Comparison of ENCODE assay signal across 13 mouse cellular contexts in genomic region chr19:16439834-16440233, GRCm38 (mm10). TPM values are rescaled to one million over a fixed set of nuclear protein-coding genes. Genes with fewer than 3 reads are reported as not detected.
DNase-seq lines count a peak whose midpoint lies in the region; ATAC-seq and TF ChIP-seq lines count a peak whose summit lies in the region.
"Had no signal": no experiment of that assay in that cellular context is flagged by ENCODE, and none has a peak within 500 bp of the region (broad histone marks: within the 10 kb centered on the region; RNA-seq: fewer than 3 reads in every experiment).

No protein-coding gene starts in this region.

- peaks cover 9% of the 10 kb centered on the region; the same call in 1 of the 2 replicates for H3K4me1 ChIP-seq in kidney, adult 2 months (ENCODE audit: control insufficient read depth, insufficient read depth, low read length)
- peaks cover 41% of the 10 kb centered on the region for H3K4me1 ChIP-seq in midbrain, embryonic 10.5 days
- peaks cover 19% of the 10 kb centered on the region for H3K4me1 ChIP-seq in midbrain, embryonic 16.5 days (ENCODE audit: control insufficient read depth, insufficient read depth, low read length)
- H3K4me1 ChIP-seq in testis, adult 2 months (ENCODE audit: control insufficient read depth, insufficient read depth, low read length): peaks cover 24% of the 10 kb centered on the region

- no peak overlapping the region for H3K4me2 ChIP-seq in midbrain, embryonic 16.5 days (ENCODE audit: low read length)
- H3K4me2 ChIP-seq: liver, embryonic 15.5 days had no signal

- TF ChIP-seq CTCF in kidney, adult 2 months (conservative IDR thresholded peaks at IDR 0.05; ENCODE audit: insufficient read depth, insufficient read length, low read depth, low read length): no peak
- TF ChIP-seq CTCF in testis, adult 2 months (IDR thresholded peaks at IDR 0.05; ENCODE audit: control insufficient read depth, insufficient read depth, insufficient replicate concordance, low read depth, low read length): no peak

- H3K27me3 ChIP-seq in kidney, adult 2 months (replicated peaks; ENCODE audit: control insufficient read depth, insufficient read depth, low read length): no peaks in the 10 kb centered on the region
- H3K27me3 ChIP-seq in midbrain, embryonic 10.5 days (ENCODE audit: low read depth, poor library complexity, severe bottlenecking): peaks cover 53% of the 10 kb centered on the region
- peaks cover 28% of the 10 kb centered on the region for H3K27me3 ChIP-seq in midbrain, embryonic 16.5 days (ENCODE audit: control insufficient read depth, insufficient read depth, low read depth, low read length)
- no peaks in the 10 kb centered on the region for H3K27me3 ChIP-seq in testis, adult 2 months (ENCODE audit: control insufficient read depth, insufficient read depth, low read length)
- H3K27me3 ChIP-seq: Patski had no signal

- no peak for ATAC-seq in midbrain, embryonic 16.5 days

- H3K4me3 ChIP-seq in kidney, adult 2 months (ENCODE audit: insufficient read depth, low read depth, low read length): no peak overlapping the region
- no peak overlapping the region for H3K4me3 ChIP-seq in midbrain, embryonic 10.5 days
- H3K4me3 ChIP-seq in midbrain, embryonic 16.5 days (ENCODE audit: low read depth, low read length): no peak overlapping the region
- peak overlapping the region; percentile 37 for H3K4me3 ChIP-seq in testis, adult 2 months (ENCODE audit: control insufficient read depth, low read depth, low read length)
- H3K4me3 ChIP-seq: erythroblast, embryonic 14.5 days; liver, embryonic 15.5 days had no signal

- peak; percentile 25 for DNase-seq in embryo, embryonic 9.5 days (ENCODE audit: extremely low spot score)
- no peak for DNase-seq in embryo, embryonic 10 days (ENCODE audit: low spot score)
- DNase-seq in kidney, adult 2 months: no peak
- no peak for DNase-seq in kidney, adult 11 months
- no peak for DNase-seq in midbrain, embryonic 10.5 days (ENCODE audit: low spot score)
- DNase-seq in urinary bladder, postnatal 36 days (ENCODE audit: low spot score in 2 of 2): no peak
- DNase-seq: cerebellum, adult 18-20 months; layer of hippocampus, adult 9-11 months had no signal

- TF ChIP-seq POLR2A in kidney, adult 2 months (IDR thresholded peaks at IDR 0.05; ENCODE audit: low read depth, low read length): no peak
- TF ChIP-seq POLR2A in testis, adult 2 months (IDR thresholded peaks at IDR 0.05; ENCODE audit: control insufficient read depth, low read depth, low read length): no peak

- H3K36me3 ChIP-seq in kidney, adult 2 months (ENCODE audit: control insufficient read depth, insufficient read depth, low read length): no peaks in the 10 kb centered on the region
- no peaks in the 10 kb centered on the region for H3K36me3 ChIP-seq in midbrain, embryonic 10.5 days
- no peaks in the 10 kb centered on the region for H3K36me3 ChIP-seq in midbrain, embryonic 16.5 days (ENCODE audit: control insufficient read depth, insufficient read depth, low read length)
- H3K36me3 ChIP-seq in testis, adult 2 months (ENCODE audit: control insufficient read depth, insufficient read depth, low read length): no peaks in the 10 kb centered on the region
- H3K36me3 ChIP-seq: liver, embryonic 15.5 days had no signal

- 72% methylated on average over 13 of the region's 13 CpGs for WGBS in kidney, adult 2 months
- WGBS in midbrain, embryonic 10.5 days: 58% methylated on average over 13 of the region's 13 CpGs
- WGBS in midbrain, embryonic 16.5 days: 57% methylated on average over 13 of the region's 13 CpGs

- no peak overlapping the region for H3K9ac ChIP-seq in midbrain, embryonic 16.5 days (ENCODE audit: low read depth, low read length)
- H3K9ac ChIP-seq: liver, embryonic 15.5 days had no signal

- no peaks in the 10 kb centered on the region for H3K9me3 ChIP-seq in midbrain, embryonic 10.5 days (replicated peaks)
- H3K9me3 ChIP-seq in midbrain, embryonic 16.5 days (replicated peaks; ENCODE audit: control insufficient read depth, low read length, poor library complexity, severe bottlenecking): no peaks in the 10 kb centered on the region
- H3K9me3 ChIP-seq: liver, embryonic 15.5 days had no signal

- peak overlapping the region; percentile 40 for H3K27ac ChIP-seq in kidney, adult 2 months (ENCODE audit: insufficient read depth, low read depth, low read length)
- peak overlapping the region; percentile 49 for H3K27ac ChIP-seq in midbrain, embryonic 10.5 days (replicated peaks)
- H3K27ac ChIP-seq in midbrain, embryonic 16.5 days (ENCODE audit: low read length): no peak overlapping the region
- H3K27ac ChIP-seq in testis, adult 2 months (ENCODE audit: control insufficient read depth, insufficient read depth, low read depth, low read length): peak overlapping the region; percentile 69
- H3K27ac ChIP-seq: liver, embryonic 15.5 days had no signal

RNA-seq across cellular contexts. Expression of gene Gna14, which starts 4.3 kb away (rescaled TPM):
- polyA plus RNA-seq in kidney, adult 2 months (2012; rRNA removed): 8.2 and 8.6 TPM in 2 replicates
- polyA plus RNA-seq in midbrain, embryonic 10.5 days (2016; fragmentation: Nextera tagmentation; extraction: Ambion mirVana): 0.19 and 0.58 TPM in 2 replicates
- polyA plus RNA-seq in midbrain, embryonic 16.5 days (2015; fragmentation: Nextera tagmentation; extraction: Ambion mirVana): 0.45 and 0.73 TPM in 2 replicates
- 5.1 and 6.4 TPM in 2 replicates for polyA plus RNA-seq in testis, adult 2 months (2012; rRNA removed)
- polyA plus RNA-seq: erythroblast, embryonic 14.5 days had no signal
